Mouse (Mus musculus): ENCODE measurements around the gene Krtap1-3.
"Not testable (repeated sequence)": the region's sequence is repeated elsewhere in the genome, so short reads cannot be mapped to it uniquely, and the experiment has no call there.

The Krtap1-3 gene

GRCm38 (mm10) chr11:99590981-99591380 lies at the start of gene Krtap1-3:
Krtap1-3 (minus strand) TSS chr11:99591339.
- no peak for DNase-seq (ENCODE audit: low spot score)

GRCm38 (mm10) chr11:99640926-99641325 lies 49.8 kb upstream of the Krtap1-3 start:
- DNase-seq (ENCODE audit: low spot score): no peak

GRCm38 (mm10) chr11:99637086-99637485 lies 45.9 kb upstream of the Krtap1-3 start:
- no peak for DNase-seq (ENCODE audit: low spot score)

GRCm38 (mm10) chr11:99634653-99635134 lies 43.6 kb upstream of the Krtap1-3 start, which contains the start of gene Krtap4-2:
Krtap4-2 (minus strand) TSS chr11:99635084.
- no peak for DNase-seq (ENCODE audit: low spot score)

GRCm38 (mm10) chr11:99633293-99633692 lies 42.2 kb upstream of the Krtap1-3 start:
- DNase-seq (ENCODE audit: low spot score): no peak

- no peak for DNase-seq (ENCODE audit: low spot score)
Observed at GRCm38 (mm10) chr11:99630890-99631289, 39.8 kb upstream of the Krtap1-3 start.

- no peak for DNase-seq (ENCODE audit: low spot score)
Observed at GRCm38 (mm10) chr11:99628138-99628537, 37.0 kb upstream of the Krtap1-3 start, which contains the start of gene Krtap4-1. Krtap4-1 (minus strand) TSS chr11:99628238.

- DNase-seq (ENCODE audit: low spot score): no peak
Observed at GRCm38 (mm10) chr11:99620335-99620734, 29.2 kb upstream of the Krtap1-3 start, which contains the start of gene Gm11562. Gm11562 (minus strand) TSS chr11:99620435.

- DNase-seq (ENCODE audit: low spot score): no peak
Observed at GRCm38 (mm10) chr11:99614796-99615363, 23.7 kb upstream of the Krtap1-3 start, which contains the start of gene Krtap2-4. Krtap2-4 (minus strand) TSS chr11:99614846.

GRCm38 (mm10) chr11:99610089-99610488 lies 18.9 kb upstream of the Krtap1-3 start, which contains the start of gene Gm11937:
Gm11937 (minus strand) TSS chr11:99610189.
- DNase-seq (ENCODE audit: low spot score): not testable (repeated sequence)

- no peak for DNase-seq (ENCODE audit: low spot score)
Observed at GRCm38 (mm10) chr11:99609126-99609525, 18.0 kb upstream of the Krtap1-3 start.

- DNase-seq (ENCODE audit: low spot score): not testable (repeated sequence)
Observed at GRCm38 (mm10) chr11:99603208-99603607, 12.1 kb upstream of the Krtap1-3 start, which contains the start of gene Gm11938. Gm11938 (minus strand) TSS chr11:99603308.

GRCm38 (mm10) chr11:99597742-99598141 lies 6.6 kb upstream of the Krtap1-3 start, which contains the start of gene Krtap9-3:
Krtap9-3 (minus strand) TSS chr11:99598105.
- not testable (repeated sequence) for DNase-seq (ENCODE audit: low spot score)

- DNase-seq (ENCODE audit: low spot score): no peak
Observed at GRCm38 (mm10) chr11:99585096-99585495, 6.0 kb downstream of the Krtap1-3 start.

GRCm38 (mm10) chr11:99583245-99583704 lies 7.9 kb downstream of the Krtap1-3 start, which contains the start of gene Krtap1-4:
Krtap1-4 (minus strand) TSS chr11:99583654.
- no peak for DNase-seq (ENCODE audit: low spot score)

- no peak for DNase-seq (ENCODE audit: low spot score)
Observed at GRCm38 (mm10) chr11:99581564-99581963, 9.6 kb downstream of the Krtap1-3 start.

GRCm38 (mm10) chr11:99581051-99581450 lies 10.1 kb downstream of the Krtap1-3 start:
- DNase-seq (ENCODE audit: low spot score): no peak

GRCm38 (mm10) chr11:99580636-99581035 lies 10.5 kb downstream of the Krtap1-3 start, which contains the start of gene Krtap1-5:
Krtap1-5 (minus strand) TSS chr11:99581016.
- no peak for DNase-seq (ENCODE audit: low spot score)

- peak; percentile 68 for DNase-seq (ENCODE audit: low spot score)
Observed at GRCm38 (mm10) chr11:99574106-99574505, 17.0 kb downstream of the Krtap1-3 start.

- DNase-seq (ENCODE audit: low spot score): no peak
Observed at GRCm38 (mm10) chr11:99573164-99573563, 18.0 kb downstream of the Krtap1-3 start.

GRCm38 (mm10) chr11:99566530-99566929 lies 24.6 kb downstream of the Krtap1-3 start, which contains the start of gene Krtap3-1:
Krtap3-1 (minus strand) TSS chr11:99566630.
- no peak for DNase-seq (ENCODE audit: low spot score)

GRCm38 (mm10) chr11:99562580-99562979 lies 28.6 kb downstream of the Krtap1-3 start:
- DNase-seq (ENCODE audit: low spot score): no peak

GRCm38 (mm10) chr11:99559366-99559765 lies 31.8 kb downstream of the Krtap1-3 start, which contains the start of gene Gm11939:
Gm11939 (minus strand) TSS chr11:99559466.
- no peak for DNase-seq (ENCODE audit: low spot score)

Data from urinary bladder, postnatal 25 days (tissue).